Mouse (Mus musculus): ENCODE results near the gene Mest.

Gene Mest

GRCm38 (mm10) chr6:30723331-30723730 is at the start of gene Mest:
Mest (plus strand) TSS chr6:30723547.
- in situ Hi-C loops (cut with MseI, MboI): no loop called here

- in situ Hi-C loops (cut with MseI, MboI): no loop called here
Observed at GRCm38 (mm10) chr6:30673764-30674561, 49.4 kb upstream of the Mest start.

- in situ Hi-C loops (cut with MseI, MboI): no loop called here
Observed at GRCm38 (mm10) chr6:30674714-30675280, 48.5 kb upstream of the Mest start.

GRCm38 (mm10) chr6:30675281-30675771 is 48.0 kb upstream of the Mest start:
- in situ Hi-C loops (cut with MseI, MboI): no loop called here

- in situ Hi-C loops (cut with MseI, MboI): no loop called here
Observed at GRCm38 (mm10) chr6:30676506-30676905, 46.8 kb upstream of the Mest start.

GRCm38 (mm10) chr6:30677591-30677990 is 45.8 kb upstream of the Mest start:
- in situ Hi-C loops (cut with MseI, MboI): no loop called here

- in situ Hi-C loops (cut with MseI, MboI): no loop called here
Observed at GRCm38 (mm10) chr6:30678482-30678881, 44.9 kb upstream of the Mest start.

GRCm38 (mm10) chr6:30679567-30679966 is 43.8 kb upstream of the Mest start:
- in situ Hi-C loops (cut with MseI, MboI): no loop called here

- in situ Hi-C loops (cut with MseI, MboI): no loop called here
Observed at GRCm38 (mm10) chr6:30680442-30680841, 42.9 kb upstream of the Mest start.

- in situ Hi-C loops (cut with MseI, MboI): no loop called here
Observed at GRCm38 (mm10) chr6:30681935-30682900, 41.1 kb upstream of the Mest start.

GRCm38 (mm10) chr6:30684570-30684969 is 38.8 kb upstream of the Mest start:
- in situ Hi-C loops (cut with MseI, MboI): no loop called here

- in situ Hi-C loops (cut with MseI, MboI): no loop called here
Observed at GRCm38 (mm10) chr6:30687198-30687597, 36.1 kb upstream of the Mest start.

GRCm38 (mm10) chr6:30692826-30693225 is 30.5 kb upstream of the Mest start:
- in situ Hi-C loops (cut with MseI, MboI): no loop called here

GRCm38 (mm10) chr6:30693350-30693991 is 29.9 kb upstream of the Mest start, which contains the start of gene Cep41:
Cep41 (minus strand) TSS chr6:30693749.
- in situ Hi-C loops (cut with MseI, MboI): no loop called here

GRCm38 (mm10) chr6:30694209-30694608 is 29.1 kb upstream of the Mest start:
- in situ Hi-C loops (cut with MseI, MboI): no loop called here

- in situ Hi-C loops (cut with MseI, MboI): no loop called here
Observed at GRCm38 (mm10) chr6:30695124-30695523, 28.2 kb upstream of the Mest start.

- in situ Hi-C loops (cut with MseI, MboI): no loop called here
Observed at GRCm38 (mm10) chr6:30697464-30697863, 25.9 kb upstream of the Mest start.

GRCm38 (mm10) chr6:30698036-30698435 is 25.3 kb upstream of the Mest start:
- in situ Hi-C loops (cut with MseI, MboI): no loop called here

GRCm38 (mm10) chr6:30700182-30700581 is 23.2 kb upstream of the Mest start:
- in situ Hi-C loops (cut with MseI, MboI): no loop called here

- in situ Hi-C loops (cut with MseI, MboI): no loop called here
Observed at GRCm38 (mm10) chr6:30702881-30703280, 20.5 kb upstream of the Mest start.

GRCm38 (mm10) chr6:30703476-30703875 is 19.9 kb upstream of the Mest start:
- in situ Hi-C loops (cut with MseI, MboI): no loop called here
